Mouse (Mus musculus): Measurements from ENCODE around the gene Hivep1. TPM values are rescaled to one million over a fixed set of nuclear protein-coding genes. Genes with fewer than 3 reads are reported as not detected.

Hivep1 gene
- total and polyA plus RNA-seq, 3 experiments: 5.6 to 31.0 (median 8.8) TPM

DNA sequence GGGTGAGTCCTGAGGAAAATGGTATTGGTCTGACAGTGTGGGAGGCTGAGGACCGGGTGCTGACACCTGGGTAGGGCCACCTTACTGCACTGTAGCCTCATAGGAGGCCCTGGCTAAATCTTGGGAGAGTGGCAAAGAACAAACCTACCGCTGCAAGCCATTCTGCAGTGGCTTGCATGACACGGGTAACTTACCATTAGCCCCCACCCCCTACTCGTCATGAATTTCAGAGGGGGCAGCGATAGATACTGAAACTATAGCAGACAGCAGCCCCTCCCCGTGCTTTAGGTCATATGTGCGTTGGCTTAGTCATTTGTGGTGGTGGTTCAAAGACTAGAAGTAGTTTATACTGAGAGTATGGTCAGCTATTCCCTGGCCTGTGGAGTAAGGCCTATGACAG is 61.8 kb downstream of the Hivep1 start:
- no peak for TF ChIP-seq POLR2AphosphoS5 (IDR thresholded peaks at IDR 0.05; ENCODE audit: insufficient replicate concordance, low read depth, low read length)
- no peak for TF ChIP-seq CTCF (IDR thresholded peaks at IDR 0.05; ENCODE audit: low read depth, low read length)
- no peak for TF ChIP-seq GATA2 (IDR thresholded peaks at IDR 0.05; ENCODE audit: borderline replicate concordance, low read depth, low read length)
- no peak for TF ChIP-seq GATA1 (IDR thresholded peaks at IDR 0.05; ENCODE audit: borderline replicate concordance, low read length)
- TF ChIP-seq TAL1 (conservative IDR thresholded peaks at IDR 0.05; ENCODE audit: low read depth, low read length): no peak
- H3K4me3 ChIP-seq (ENCODE audit: low read depth, low read length): no peak overlapping the region
- H3K36me3 ChIP-seq (replicated peaks): peaks cover 11% of the 10 kb centered on the region
- no peak for ATAC-seq (ENCODE audit: extremely low read depth, insufficient number of reproducible peaks, low FRiP score, poor library complexity, severe bottlenecking)
- H3K9me3 ChIP-seq (replicated peaks): no peaks in the 10 kb centered on the region
- no peaks in the 10 kb centered on the region for H3K27me3 ChIP-seq (ENCODE audit: insufficient read depth, low read length)
- no peak for DNase-seq (ENCODE audit: low spot score)
- peaks cover 27% of the 10 kb centered on the region for H3K4me1 ChIP-seq (ENCODE audit: insufficient read depth, low read depth, low read length)

DNA sequence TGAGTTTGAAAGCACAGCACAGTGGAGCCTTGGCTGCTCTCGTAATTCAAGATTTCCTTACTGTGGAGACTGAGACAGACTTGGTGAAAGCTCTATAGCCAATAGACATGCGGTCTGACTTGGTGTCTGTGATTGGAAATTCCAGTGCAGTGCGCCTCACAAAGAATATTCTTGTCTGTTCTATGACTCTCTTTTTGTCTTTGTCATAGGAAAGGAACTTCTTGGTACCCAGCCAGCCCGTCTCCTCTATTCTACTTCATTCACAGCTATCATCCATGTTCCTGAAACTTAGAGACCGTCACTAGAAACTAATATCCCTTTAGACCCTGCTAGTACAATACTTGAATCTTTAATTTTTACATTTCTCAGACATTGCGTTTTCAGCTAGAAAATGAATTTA is 64.5 kb downstream of the Hivep1 start:
- H3K27me3 ChIP-seq (ENCODE audit: insufficient read depth, low read length): no peaks in the 10 kb centered on the region
- ATAC-seq (ENCODE audit: extremely low read depth, insufficient number of reproducible peaks, low FRiP score, poor library complexity, severe bottlenecking): no peak
- TF ChIP-seq GATA1 (IDR thresholded peaks at IDR 0.05; ENCODE audit: borderline replicate concordance, low read length) (no peak), CTCF (IDR thresholded peaks at IDR 0.05; ENCODE audit: low read depth, low read length) (no peak), TAL1 (conservative IDR thresholded peaks at IDR 0.05; ENCODE audit: low read depth, low read length) (no peak), POLR2AphosphoS5 (IDR thresholded peaks at IDR 0.05; ENCODE audit: insufficient replicate concordance, low read depth, low read length) (no peak), GATA2 (IDR thresholded peaks at IDR 0.05; ENCODE audit: borderline replicate concordance, low read depth, low read length) (no peak)
- H3K4me1 ChIP-seq (ENCODE audit: insufficient read depth, low read depth, low read length): peaks cover 32% of the 10 kb centered on the region
- DNase-seq (ENCODE audit: low spot score): no peak
- no peaks in the 10 kb centered on the region for H3K9me3 ChIP-seq (replicated peaks)
- H3K4me3 ChIP-seq (ENCODE audit: low read depth, low read length): no peak overlapping the region
- H3K36me3 ChIP-seq (replicated peaks): peaks cover 8% of the 10 kb centered on the region

DNA sequence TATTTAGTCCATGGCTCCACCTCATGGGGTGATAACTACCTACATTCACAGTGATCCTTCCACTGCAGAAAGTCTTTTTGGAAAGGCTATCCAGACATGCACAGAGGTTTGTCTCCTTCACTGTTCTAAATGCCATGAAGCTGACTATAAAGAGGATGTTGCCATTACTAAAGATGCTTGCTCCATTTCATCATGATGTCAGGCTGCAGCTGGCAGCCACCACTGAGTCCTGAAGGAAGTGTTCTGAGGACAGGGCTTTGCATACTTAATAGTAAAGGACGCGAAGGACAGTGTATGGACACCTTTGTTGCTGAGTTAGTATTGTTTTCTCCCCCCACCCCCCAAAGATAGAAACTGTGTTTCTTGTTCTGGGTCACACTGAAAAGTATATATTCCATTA is 67.2 kb downstream of the Hivep1 start:
- peaks cover 8% of the 10 kb centered on the region for H3K36me3 ChIP-seq (replicated peaks)
- H3K27me3 ChIP-seq (ENCODE audit: insufficient read depth, low read length): no peaks in the 10 kb centered on the region
- no peak overlapping the region for H3K4me3 ChIP-seq (ENCODE audit: low read depth, low read length)
- TF ChIP-seq GATA2 (IDR thresholded peaks at IDR 0.05; ENCODE audit: borderline replicate concordance, low read depth, low read length): no peak
- TF ChIP-seq CTCF (IDR thresholded peaks at IDR 0.05; ENCODE audit: low read depth, low read length): no peak
- TF ChIP-seq TAL1 (conservative IDR thresholded peaks at IDR 0.05; ENCODE audit: low read depth, low read length): no peak
- TF ChIP-seq GATA1 (IDR thresholded peaks at IDR 0.05; ENCODE audit: borderline replicate concordance, low read length): no peak
- TF ChIP-seq POLR2AphosphoS5 (IDR thresholded peaks at IDR 0.05; ENCODE audit: insufficient replicate concordance, low read depth, low read length): no peak
- H3K9me3 ChIP-seq (replicated peaks): no peaks in the 10 kb centered on the region
- no peak for DNase-seq (ENCODE audit: low spot score)
- H3K4me1 ChIP-seq (ENCODE audit: insufficient read depth, low read depth, low read length): peaks cover 36% of the 10 kb centered on the region
- ATAC-seq (ENCODE audit: extremely low read depth, insufficient number of reproducible peaks, low FRiP score, poor library complexity, severe bottlenecking): no peak

DNA sequence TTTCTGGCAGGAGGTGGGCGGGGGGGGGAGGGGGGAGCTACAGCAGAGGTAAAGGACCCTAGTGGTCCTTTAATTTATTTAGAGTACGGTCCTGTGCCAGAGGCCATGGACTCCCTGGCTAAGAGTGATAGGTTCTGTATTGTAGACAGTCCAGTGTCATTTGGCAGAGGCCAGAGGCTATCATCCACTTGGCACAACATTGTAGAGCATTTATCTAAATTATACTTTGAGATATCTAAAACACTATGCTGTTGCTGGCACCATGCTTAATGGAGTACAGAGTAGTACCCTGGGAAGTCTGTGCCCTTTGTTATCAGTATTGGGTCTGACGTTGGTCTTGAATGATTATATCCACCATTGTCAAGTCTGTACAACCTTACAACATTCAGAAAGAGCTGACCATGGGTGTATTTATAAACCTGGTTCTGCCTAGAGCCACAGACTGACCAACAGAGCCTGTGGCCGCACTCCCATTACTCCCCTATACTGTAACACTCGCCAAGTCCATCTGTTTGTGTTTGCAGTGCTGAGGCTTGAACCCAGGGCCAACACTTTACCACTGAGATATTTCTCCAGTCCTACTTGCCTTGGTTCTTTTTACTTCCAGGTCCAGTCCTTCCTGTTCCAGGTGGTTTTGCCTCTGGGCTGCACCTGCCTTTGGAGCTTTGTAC is 69.4 kb downstream of the Hivep1 start:
- no peaks in the 10 kb centered on the region for H3K9me3 ChIP-seq (replicated peaks)
- no peak for ATAC-seq (ENCODE audit: extremely low read depth, insufficient number of reproducible peaks, low FRiP score, poor library complexity, severe bottlenecking)
- TF ChIP-seq CTCF (IDR thresholded peaks at IDR 0.05; ENCODE audit: low read depth, low read length): no peak
- TF ChIP-seq POLR2AphosphoS5 (IDR thresholded peaks at IDR 0.05; ENCODE audit: insufficient replicate concordance, low read depth, low read length): no peak
- TF ChIP-seq TAL1 (conservative IDR thresholded peaks at IDR 0.05; ENCODE audit: low read depth, low read length): no peak
- TF ChIP-seq GATA1 (IDR thresholded peaks at IDR 0.05; ENCODE audit: borderline replicate concordance, low read length): no peak
- TF ChIP-seq GATA2 (IDR thresholded peaks at IDR 0.05; ENCODE audit: borderline replicate concordance, low read depth, low read length): no peak

DNA sequence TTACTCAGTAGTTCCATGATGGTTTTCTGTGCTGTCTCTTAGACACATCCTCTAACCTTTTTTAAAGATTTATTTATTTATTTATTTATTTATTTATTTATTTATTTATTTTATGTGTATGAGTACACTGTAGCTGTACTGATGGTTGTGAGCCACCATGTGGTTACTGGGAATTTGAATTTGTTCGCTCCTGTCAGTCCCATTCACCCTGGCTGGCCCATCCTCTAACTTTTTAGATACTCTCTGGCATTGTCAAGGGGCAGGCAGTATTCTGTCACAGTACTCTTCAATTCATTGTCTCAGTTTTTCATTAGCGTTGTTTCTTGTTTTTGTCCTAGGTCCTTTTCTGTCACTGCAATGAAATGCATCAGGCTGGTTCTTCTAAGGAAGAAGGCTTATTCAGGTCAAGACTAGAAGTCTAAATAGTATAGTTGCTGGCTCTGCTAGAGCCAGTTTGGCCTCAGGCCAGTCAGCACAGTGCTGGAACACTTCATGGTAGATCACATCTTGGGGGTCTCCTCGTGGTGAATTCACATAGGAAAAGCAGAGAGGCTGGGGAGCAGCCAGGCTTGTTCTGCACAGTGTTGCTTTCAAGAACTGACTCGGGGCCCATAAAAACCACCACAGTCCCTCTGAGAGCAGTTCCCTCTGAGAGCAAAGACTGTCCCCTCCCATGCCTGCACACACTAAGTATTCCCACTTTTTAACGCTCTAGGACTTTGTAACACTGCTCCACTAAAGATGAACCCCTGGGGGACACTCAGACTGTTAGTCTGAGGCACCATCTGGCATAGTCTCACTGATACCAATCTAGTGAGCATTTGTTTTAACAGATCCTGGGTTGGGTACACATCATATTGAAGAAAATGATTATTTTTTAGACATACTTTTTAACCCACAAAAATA is 70.2 kb downstream of the Hivep1 start:
- Histone ChIP-seq H3K9me3 (replicated peaks) (no peaks in the 10 kb centered on the region), H3K27me3 (ENCODE audit: insufficient read depth, low read length) (no peaks in the 10 kb centered on the region), H3K4me1 (ENCODE audit: insufficient read depth, low read depth, low read length) (peaks cover 16% of the 10 kb centered on the region), H3K36me3 (replicated peaks) (peaks cover 3% of the 10 kb centered on the region), H3K4me3 (ENCODE audit: low read depth, low read length) (no peak overlapping the region)
- TF ChIP-seq POLR2AphosphoS5 (IDR thresholded peaks at IDR 0.05; ENCODE audit: insufficient replicate concordance, low read depth, low read length): no peak
- ATAC-seq (ENCODE audit: extremely low read depth, insufficient number of reproducible peaks, low FRiP score, poor library complexity, severe bottlenecking) (no peak), DNase-seq (ENCODE audit: low spot score) (no peak)

More for the DNA sequence above, 69.4 kb downstream of the Hivep1 start:
- Histone ChIP-seq H3K4me3 (ENCODE audit: low read depth, low read length) (no peak overlapping the region), H3K27me3 (ENCODE audit: insufficient read depth, low read length) (no peaks in the 10 kb centered on the region), H3K36me3 (replicated peaks) (peaks cover 5% of the 10 kb centered on the region), H3K4me1 (ENCODE audit: insufficient read depth, low read depth, low read length) (peaks cover 17% of the 10 kb centered on the region)
- DNase-seq (ENCODE audit: low spot score): no peak

- H3K4me1 ChIP-seq (ENCODE audit: insufficient read depth, low read depth, low read length): no peaks in the 10 kb centered on the region
- TF ChIP-seq GATA1 (IDR thresholded peaks at IDR 0.05; ENCODE audit: borderline replicate concordance, low read length): no peak
- TF ChIP-seq GATA2 (IDR thresholded peaks at IDR 0.05; ENCODE audit: borderline replicate concordance, low read depth, low read length): no peak
- TF ChIP-seq POLR2AphosphoS5 (IDR thresholded peaks at IDR 0.05; ENCODE audit: insufficient replicate concordance, low read depth, low read length): no peak
- no peak for TF ChIP-seq CTCF (IDR thresholded peaks at IDR 0.05; ENCODE audit: low read depth, low read length)
- no peak for TF ChIP-seq TAL1 (conservative IDR thresholded peaks at IDR 0.05; ENCODE audit: low read depth, low read length)
- H3K27me3 ChIP-seq (ENCODE audit: insufficient read depth, low read length): no peaks in the 10 kb centered on the region
- H3K36me3 ChIP-seq (replicated peaks): peaks cover 4% of the 10 kb centered on the region
- ATAC-seq (ENCODE audit: extremely low read depth, insufficient number of reproducible peaks, low FRiP score, poor library complexity, severe bottlenecking): 0 out of 2 replicates have a peak, but pooled peaks have one; percentile 34
- no peak overlapping the region for H3K4me3 ChIP-seq (ENCODE audit: low read depth, low read length)
- no peaks in the 10 kb centered on the region for H3K9me3 ChIP-seq (replicated peaks)
- no peak for DNase-seq (ENCODE audit: low spot score)
Measured at GRCm38 (mm10) chr13:42144627-42145026, 92.8 kb downstream of the Hivep1 start.

Measured in G1E (cell line).